Mouse (Mus musculus): ENCODE data around the gene Minpp1.

- peak; percentile 74 for TF ChIP-seq CTCF (conservative IDR thresholded peaks at IDR 0.05; ENCODE audit: low read length)
- TF ChIP-seq NANOG (IDR thresholded peaks at IDR 0.05; ENCODE audit: borderline replicate concordance, low read length): no peak
Measured at GRCm38 (mm10) chr19:32501414-32501813, 15.8 kb downstream of the Minpp1 start.

Data from E14TG2a.4 (cell line).